Mouse (Mus musculus) cerebellum, adult 9-11 months (tissue): ENCODE results near the gene Prr29.

Source experiments
- DNase-seq: peaks from one replicate; pipeline ENCODE4 v3.0.0; 2022

The Prr29 gene

GRCm38 (mm10) chr11:106410507-106410906 is 45.2 kb downstream of the Prr29 start:
- DNase-seq, result no peak

- DNase-seq, result no peak
These were observed 45.9 kb downstream of the Prr29 start for GRCm38 (mm10) chr11:106411157-106411556.

DNA sequence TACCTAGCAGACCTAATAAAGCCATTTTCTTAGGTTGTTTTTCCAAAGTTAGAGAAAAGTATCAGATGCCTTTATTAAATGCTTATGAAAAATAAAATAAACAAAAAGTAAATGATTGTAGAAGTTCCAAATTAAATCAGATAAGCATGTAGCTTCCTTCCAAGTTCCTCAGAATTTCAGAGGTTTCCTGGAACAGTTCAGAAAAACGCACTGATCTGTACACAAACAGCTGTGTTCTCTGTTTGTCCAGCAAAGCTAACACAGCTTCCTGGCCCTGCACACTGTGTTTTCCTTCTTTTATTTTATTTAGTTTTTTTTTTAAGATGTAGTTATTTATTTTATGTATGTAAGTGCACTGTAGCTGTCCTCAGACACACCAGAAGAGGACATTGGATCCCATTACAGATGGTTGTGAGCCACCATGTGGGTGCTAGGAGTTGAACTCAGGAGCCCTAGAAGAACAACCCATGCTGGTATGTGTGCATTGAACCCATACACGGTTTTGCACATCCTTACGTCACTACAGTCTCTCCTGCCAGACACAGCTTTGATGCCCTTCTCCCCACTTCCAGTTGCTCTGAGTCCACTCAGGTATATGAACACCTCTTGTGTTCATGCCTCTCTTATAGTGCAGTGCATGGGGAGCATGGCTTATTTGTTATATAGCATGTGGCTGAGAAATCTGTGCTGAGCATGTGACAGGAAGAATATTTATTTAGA is 47.5 kb downstream of the Prr29 start:
- no peak for DNase-seq

DNA sequence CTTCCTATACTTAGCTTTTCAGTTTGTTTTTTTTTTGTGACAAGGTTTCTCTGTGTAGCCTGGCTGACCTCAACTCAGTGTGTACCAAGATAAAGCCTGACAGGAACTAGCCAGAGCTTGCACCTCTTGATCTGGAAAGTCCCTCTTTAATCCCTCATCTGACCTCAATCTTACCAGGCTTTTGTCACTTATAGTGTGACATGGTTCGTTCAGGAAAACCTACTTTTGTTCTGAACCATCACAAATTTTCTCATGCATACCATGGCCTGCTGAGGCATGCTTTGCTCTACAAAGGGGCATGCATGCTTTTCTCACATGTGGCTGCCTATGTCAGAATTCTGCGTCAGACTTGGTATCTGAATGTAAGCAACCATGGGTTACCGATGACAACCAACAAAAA is 51.1 kb downstream of the Prr29 start:
- DNase-seq, result no peak

DNA sequence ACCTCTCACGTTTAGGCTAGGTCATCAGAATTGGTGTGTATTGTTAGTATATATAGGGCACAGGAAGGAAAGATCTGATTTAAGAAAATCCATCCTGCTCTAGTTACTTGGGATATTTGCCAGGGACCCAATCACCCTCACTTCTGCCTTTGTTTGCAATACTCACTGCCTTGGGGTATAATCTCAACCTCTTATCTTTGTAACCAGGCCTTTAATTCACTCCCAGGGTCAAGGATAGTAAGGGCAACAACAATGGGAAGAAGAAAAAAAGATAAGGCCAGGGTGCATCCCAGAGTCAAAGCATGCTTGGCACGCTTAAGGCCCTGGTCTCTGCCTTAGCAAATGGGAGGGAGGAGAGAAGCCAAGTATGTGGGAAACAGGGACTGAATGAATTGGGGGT is 52.6 kb downstream of the Prr29 start:
- no peak for DNase-seq

- peak; percentile 74 for DNase-seq
These were observed 53.4 kb downstream of the Prr29 start for GRCm38 (mm10) chr11:106418622-106419196.

DNA sequence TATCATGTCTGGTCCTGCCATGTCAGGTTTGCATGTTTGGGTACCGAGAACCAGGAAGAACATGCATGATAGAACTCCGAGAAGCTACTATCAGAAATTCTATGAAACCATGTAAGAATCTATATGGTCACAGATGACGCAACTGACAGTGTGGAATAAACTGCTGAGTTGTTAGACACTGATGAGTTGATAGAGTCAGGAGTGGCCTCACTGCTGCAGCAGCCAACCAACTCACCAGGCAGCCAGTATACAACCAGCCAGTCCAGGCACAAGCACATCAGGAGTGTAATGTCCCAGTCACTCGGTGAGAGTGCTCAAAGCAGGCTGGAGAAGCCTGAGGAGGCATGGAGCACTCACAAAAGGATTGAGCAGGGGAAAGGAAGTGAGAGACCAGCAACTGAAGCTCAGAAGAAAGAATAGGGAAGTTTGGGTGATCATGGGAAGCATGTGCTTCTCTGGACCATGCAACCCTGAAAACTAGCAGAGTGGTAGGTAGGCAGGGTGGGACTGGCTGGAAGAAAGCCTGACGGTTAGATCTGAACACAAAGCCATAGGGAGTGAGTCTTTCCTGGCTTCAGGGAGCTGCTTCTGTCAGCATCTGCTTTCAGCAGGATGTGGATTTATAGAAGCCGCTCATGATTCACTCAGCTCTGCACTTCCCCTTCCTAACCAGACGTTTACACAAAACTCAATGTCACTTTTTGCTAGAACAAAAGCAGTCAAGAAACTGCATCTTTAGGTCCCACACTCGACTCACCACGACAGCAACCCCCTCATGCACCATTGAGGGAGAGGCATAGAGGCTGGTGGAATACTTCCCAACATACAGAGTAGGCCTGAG is 54.2 kb downstream of the Prr29 start:
- DNase-seq, result no peak

GRCm38 (mm10) chr11:106425201-106425600 is 59.9 kb downstream of the Prr29 start:
- DNase-seq, result no peak

DNA sequence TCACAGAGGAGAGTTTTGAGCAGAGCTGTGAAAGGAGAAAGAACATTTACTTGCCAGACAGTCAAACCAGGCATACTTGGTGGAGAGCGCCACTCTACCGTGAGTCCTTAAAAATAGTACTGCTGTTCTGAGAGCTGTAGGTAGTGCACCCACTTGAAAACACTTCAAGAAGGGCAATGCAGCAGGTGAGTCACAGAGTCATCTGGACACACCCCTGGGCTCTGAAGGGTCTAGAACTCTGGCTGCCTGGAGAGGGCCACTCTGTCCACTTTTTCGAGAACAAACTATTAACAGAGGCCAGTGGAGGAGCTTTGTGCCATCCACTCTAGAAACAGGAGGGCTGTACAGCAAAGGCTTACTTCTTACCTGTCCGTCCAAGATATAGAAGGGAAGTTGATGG is 61.2 kb downstream of the Prr29 start:
- no peak for DNase-seq
